Comparison of ENCODE assay signal across 18 mouse cellular contexts in the genomic region with DNA sequence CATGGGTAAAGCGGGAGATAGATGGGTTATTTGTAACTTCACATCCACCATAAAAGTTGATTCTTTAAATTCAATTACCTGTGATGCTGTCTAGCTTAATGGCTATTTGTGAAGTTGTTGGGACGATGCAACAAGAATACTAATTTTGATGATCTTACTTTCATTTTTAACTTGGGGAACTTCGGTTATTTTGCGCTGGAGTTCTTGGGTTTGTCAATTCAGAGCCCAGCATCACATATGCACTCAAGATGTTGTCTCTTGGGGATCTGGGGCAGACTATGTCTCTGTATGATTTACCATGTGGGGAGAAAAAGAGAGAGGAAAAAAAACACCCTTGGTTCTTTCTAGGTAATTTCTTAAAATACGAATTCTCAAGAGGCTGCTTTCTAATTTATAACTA. TPM values are rescaled to one million over a fixed set of nuclear protein-coding genes. Genes with fewer than 3 reads are reported as not detected.
DNase-seq lines count a peak whose midpoint lies in the region; ATAC-seq and TF ChIP-seq lines count a peak whose summit lies in the region.
"Had no signal": no experiment of that assay in that cellular context is flagged by ENCODE, and none has a peak within 500 bp of the region (broad histone marks: within the 10 kb centered on the region; RNA-seq: fewer than 3 reads in every experiment).

No protein-coding gene starts in this region.

- ATAC-seq in forebrain, embryonic 15.5 days (replicated peaks) = no peak
- ATAC-seq in forebrain, embryonic 11.5 days (replicated peaks; ENCODE audit: low FRiP score) = no peak
- no peak for ATAC-seq in midbrain, embryonic 12.5 days (ENCODE audit: low FRiP score, low read depth)
- ATAC-seq in midbrain, embryonic 11.5 days (ENCODE audit: low FRiP score) = no peak
- ATAC-seq in hindbrain, postnatal 0 days = no peak
- ATAC-seq: intestine, postnatal 0 days had no signal

- DNase-seq in forebrain, embryonic 11.5 days (ENCODE audit: low spot score) = no peak
- no peak for DNase-seq in midbrain, embryonic 11.5 days (ENCODE audit: low spot score, missing footprints)
- DNase-seq in hindbrain, postnatal 0 days (ENCODE audit: low spot score) = no peak
- no peak for DNase-seq in frontal cortex, postnatal 25 days (ENCODE audit: low spot score in 2 of 2)
- no peak for DNase-seq in gastrocnemius, adult 8-10 months (ENCODE audit: low spot score in 2 of 2)
- DNase-seq: adrenal gland, adult 2 months; gastrocnemius, postnatal 14 days; kidney, postnatal 14 days; left cerebral cortex, postnatal 4 days; right cerebral cortex, postnatal 4 days had no signal

- H3K4me2 ChIP-seq in forebrain, embryonic 15.5 days (replicated peaks) = peak overlapping the region; percentile 50
- no peak overlapping the region for H3K4me2 ChIP-seq in forebrain, embryonic 11.5 days (ENCODE audit: low read depth, low read length, severe bottlenecking)
- peak overlapping the region; percentile 48 for H3K4me2 ChIP-seq in midbrain, embryonic 12.5 days (replicated peaks)
- no peak overlapping the region for H3K4me2 ChIP-seq in midbrain, embryonic 11.5 days
- H3K4me2 ChIP-seq in hindbrain, postnatal 0 days (ENCODE audit: low read depth, low read length) = peak overlapping the region; percentile 59
- H3K4me2 ChIP-seq: liver, embryonic 11.5 days; lung, embryonic 15.5 days had no signal

- no peaks in the 10 kb centered on the region for H3K27me3 ChIP-seq in forebrain, embryonic 15.5 days
- H3K27me3 ChIP-seq in forebrain, embryonic 11.5 days (ENCODE audit: control insufficient read depth, insufficient read depth, low read length) = 0 out of 2 replicates have a peak, but pooled peaks cover 2% of the 10 kb centered on the region
- peaks cover 10% of the 10 kb centered on the region; the same call in 1 of the 2 replicates for H3K27me3 ChIP-seq in midbrain, embryonic 12.5 days
- peaks cover 2% of the 10 kb centered on the region; the same call in 1 of the 2 replicates for H3K27me3 ChIP-seq in midbrain, embryonic 11.5 days (ENCODE audit: control insufficient read depth, insufficient read depth, low read length)
- H3K27me3 ChIP-seq in hindbrain, postnatal 0 days (ENCODE audit: insufficient read depth, low read length) = no peaks in the 10 kb centered on the region

- no peak for TF ChIP-seq CTCF in hindbrain, postnatal 0 days (IDR thresholded peaks at IDR 0.05; ENCODE audit: low read depth)

- peak overlapping the region; percentile 8 for H3K27ac ChIP-seq in forebrain, embryonic 15.5 days (replicated peaks)
- H3K27ac ChIP-seq in forebrain, embryonic 11.5 days (ENCODE audit: low read depth, low read length) = no peak overlapping the region
- H3K27ac ChIP-seq in midbrain, embryonic 12.5 days (replicated peaks) = no peak overlapping the region
- H3K27ac ChIP-seq in midbrain, embryonic 11.5 days (ENCODE audit: low read depth, low read length) = no peak overlapping the region
- no peak overlapping the region for H3K27ac ChIP-seq in hindbrain, postnatal 0 days
- H3K27ac ChIP-seq: heart, embryonic 10.5 days; lung, embryonic 15.5 days had no signal

- H3K9ac ChIP-seq in forebrain, embryonic 15.5 days (replicated peaks) = no peak overlapping the region
- H3K9ac ChIP-seq in forebrain, embryonic 11.5 days (ENCODE audit: low read length) = no peak overlapping the region
- no peak overlapping the region for H3K9ac ChIP-seq in midbrain, embryonic 12.5 days (replicated peaks)
- no peak overlapping the region for H3K9ac ChIP-seq in midbrain, embryonic 11.5 days (ENCODE audit: low read length)
- peak overlapping the region; percentile 59 for H3K9ac ChIP-seq in hindbrain, postnatal 0 days (replicated peaks; ENCODE audit: low read length)
- H3K9ac ChIP-seq: lung, embryonic 15.5 days had no signal

- 84% methylated on average over 5 of the region's 5 CpGs for WGBS in forebrain, embryonic 15.5 days
- WGBS in forebrain, embryonic 11.5 days = 86% methylated on average over 5 of the region's 5 CpGs
- WGBS in midbrain, embryonic 12.5 days = 85% methylated on average over 5 of the region's 5 CpGs
- 84% methylated on average over 5 of the region's 5 CpGs for WGBS in midbrain, embryonic 11.5 days
- WGBS in hindbrain, postnatal 0 days = 74% methylated on average over 5 of the region's 5 CpGs

- peaks cover 15% of the 10 kb centered on the region for H3K4me1 ChIP-seq in forebrain, embryonic 15.5 days
- no peaks in the 10 kb centered on the region for H3K4me1 ChIP-seq in forebrain, embryonic 11.5 days (replicated peaks; ENCODE audit: control insufficient read depth, insufficient read depth, low read length)
- peaks cover 16% of the 10 kb centered on the region for H3K4me1 ChIP-seq in midbrain, embryonic 12.5 days
- peaks cover 8% of the 10 kb centered on the region for H3K4me1 ChIP-seq in midbrain, embryonic 11.5 days (ENCODE audit: control insufficient read depth, insufficient read depth, low read length)
- no peaks in the 10 kb centered on the region for H3K4me1 ChIP-seq in hindbrain, postnatal 0 days (ENCODE audit: insufficient read depth, low read length)

- no peaks in the 10 kb centered on the region for H3K9me3 ChIP-seq in forebrain, embryonic 15.5 days
- no peaks in the 10 kb centered on the region for H3K9me3 ChIP-seq in forebrain, embryonic 11.5 days (ENCODE audit: control insufficient read depth, low read length)
- no peaks in the 10 kb centered on the region for H3K9me3 ChIP-seq in midbrain, embryonic 12.5 days
- H3K9me3 ChIP-seq in midbrain, embryonic 11.5 days (ENCODE audit: control insufficient read depth, low read length) = no peaks in the 10 kb centered on the region
- H3K9me3 ChIP-seq in hindbrain, postnatal 0 days (ENCODE audit: low read length) = no peaks in the 10 kb centered on the region
- H3K9me3 ChIP-seq: heart, embryonic 10.5 days; lung, embryonic 15.5 days had no signal

- peak overlapping the region; percentile 33 for H3K4me3 ChIP-seq in forebrain, embryonic 15.5 days
- H3K4me3 ChIP-seq in forebrain, embryonic 11.5 days (ENCODE audit: low read depth, low read length) = no peak overlapping the region
- H3K4me3 ChIP-seq in midbrain, embryonic 12.5 days = no peak overlapping the region
- no peak overlapping the region for H3K4me3 ChIP-seq in midbrain, embryonic 11.5 days (ENCODE audit: low read depth, low read length)
- peak overlapping the region; percentile 38 for H3K4me3 ChIP-seq in hindbrain, postnatal 0 days (ENCODE audit: low read length)
- H3K4me3 ChIP-seq: erythroblast, embryonic 14.5 days; heart, embryonic 10.5 days; lung, embryonic 15.5 days had no signal

- no peaks in the 10 kb centered on the region for H3K36me3 ChIP-seq in forebrain, embryonic 15.5 days
- no peaks in the 10 kb centered on the region for H3K36me3 ChIP-seq in forebrain, embryonic 11.5 days (ENCODE audit: control insufficient read depth, insufficient read depth, low read length)
- H3K36me3 ChIP-seq in midbrain, embryonic 12.5 days = no peaks in the 10 kb centered on the region
- H3K36me3 ChIP-seq in midbrain, embryonic 11.5 days (ENCODE audit: control insufficient read depth, insufficient read depth, low read length) = no peaks in the 10 kb centered on the region
- H3K36me3 ChIP-seq in hindbrain, postnatal 0 days (ENCODE audit: insufficient read depth, low read length) = no peaks in the 10 kb centered on the region
- H3K36me3 ChIP-seq: heart, embryonic 10.5 days; lung, embryonic 15.5 days had no signal

RNA-seq across cellular contexts. Expression of a gene that starts 1.4 kb away (rescaled TPM):
- polyA plus RNA-seq in forebrain, embryonic 15.5 days (2015; fragmentation: Nextera tagmentation; extraction: Ambion mirVana) = 13.0 and 14.4 TPM in 2 replicates
- 0.69 and 1.2 TPM in 2 replicates for polyA plus RNA-seq in forebrain, embryonic 11.5 days (2014; fragmentation: Nextera tagmentation; extraction: Ambion mirVana)
- polyA plus RNA-seq in midbrain, embryonic 12.5 days (2016; fragmentation: Nextera tagmentation; extraction: Ambion mirVana) = 3.6 and 4.1 TPM in 2 replicates
- 2.0 and 2.5 TPM in 2 replicates for polyA plus RNA-seq in midbrain, embryonic 11.5 days (2014; fragmentation: Nextera tagmentation; extraction: Ambion mirVana)
- total RNA-seq in hindbrain, postnatal 0 days (2014; rRNA removed) = 15.5 and 16.5 TPM in 2 replicates
- polyA plus RNA-seq in hindbrain, postnatal 0 days (2015; fragmentation: Nextera tagmentation; extraction: Ambion mirVana) = 20.3 and 20.6 TPM in 2 replicates
- total RNA-seq in gastrocnemius, adult 8-10 months (2022) = 1 to 10 TPM; 1.7 to 4.1 (median 3.1) TPM
- total RNA-seq: MEL had no signal
- polyA plus RNA-seq: erythroblast, embryonic 14.5 days had no signal

RNA-seq across cellular contexts. Expression of a gene that starts 41.8 kb away (rescaled TPM):
- polyA plus RNA-seq in forebrain, embryonic 15.5 days (2015; fragmentation: Nextera tagmentation; extraction: Ambion mirVana) = 53.7 and 54.9 TPM in 2 replicates
- 47.2 and 50.3 TPM in 2 replicates for polyA plus RNA-seq in forebrain, embryonic 11.5 days (2014; fragmentation: Nextera tagmentation; extraction: Ambion mirVana)
- 51.5 and 53.0 TPM in 2 replicates for polyA plus RNA-seq in midbrain, embryonic 12.5 days (2016; fragmentation: Nextera tagmentation; extraction: Ambion mirVana)
- polyA plus RNA-seq in midbrain, embryonic 11.5 days (2014; fragmentation: Nextera tagmentation; extraction: Ambion mirVana) = 45.7 and 47.5 TPM in 2 replicates
- total RNA-seq in hindbrain, postnatal 0 days (2014; rRNA removed) = 2.7 and 3.4 TPM in 2 replicates
- polyA plus RNA-seq in hindbrain, postnatal 0 days (2015; fragmentation: Nextera tagmentation; extraction: Ambion mirVana) = 30.9 and 32.3 TPM in 2 replicates
- 10 to 100 TPM in 2 of 4 experiments, 1 to 10 TPM in 2; 7.6 to 11.5 (median 9.4) TPM for total RNA-seq in gastrocnemius, adult 8-10 months (2022)

Comparison
In these comparisons a context has a peak if more than half of its experiments do, and no peak if none do; other contexts are left out.
1. H3K4me2 ChIP-seq: peak in forebrain, embryonic 15.5 days (single experiment), midbrain, embryonic 12.5 days (single experiment) and hindbrain, postnatal 0 days (single experiment); none in forebrain, embryonic 11.5 days (single experiment) and midbrain, embryonic 11.5 days (single experiment).
2. H3K4me3 ChIP-seq: peak in forebrain, embryonic 15.5 days (single experiment) and hindbrain, postnatal 0 days (single experiment); none in forebrain, embryonic 11.5 days (single experiment), midbrain, embryonic 12.5 days (single experiment) and midbrain, embryonic 11.5 days (single experiment).